Mouse (Mus musculus): Measurements from ENCODE around the gene Rbm15.

GRCm38 (mm10) chr3:107276626-107277025 lies 56.8 kb downstream of the Rbm15 start:
- TF ChIP-seq CTCF (IDR thresholded peaks at IDR 0.05; ENCODE audit: insufficient read depth, low read depth, low read length): no peak
- no peak for TF ChIP-seq POLR2A (IDR thresholded peaks at IDR 0.05; ENCODE audit: insufficient read depth, low read depth, low read length)

Measured in olfactory bulb, adult 2 months (tissue).